Mouse (Mus musculus) cortical plate, adult 2 months (tissue): ENCODE results near the gene Mycn. TPM values are rescaled to one million over a fixed set of nuclear protein-coding genes. Genes with fewer than 3 reads are reported as not detected.

Experiments used
- H3K27ac ChIP-seq: fragments of 200-500 bp; 2 replicates; pipeline ENCODE4 v1.5.1; 2012; ENCODE audit warnings: low read length, control low read depth, inconsistent platforms; ENCODE audit not compliant: insufficient read depth
- H3K4me1 ChIP-seq: fragments of 200-500 bp; 2 replicates; pipeline ENCODE4 v1.6.1; 2011; ENCODE audit warnings: low read length; ENCODE audit not compliant: control insufficient read depth, insufficient read depth
- H3K4me3 ChIP-seq: fragments of 200-500 bp; 2 replicates; pipeline ENCODE4 v1.5.1; 2011; ENCODE audit warnings: mild to moderate bottlenecking, low read length, control low read depth; ENCODE audit not compliant: insufficient read depth
- CTCF ChIP-seq: fragments of 200-500 bp; IDR thresholded peaks from 2 replicates; pipeline ENCODE4 v1.5.1; 2011; ENCODE audit warnings: mild to moderate bottlenecking, control low read depth, low read length; ENCODE audit not compliant: insufficient read depth; ENCODE audit errors: extremely low read depth
- POLR2A ChIP-seq: fragments of 200-500 bp; IDR thresholded peaks from 2 replicates; pipeline ENCODE4 v1.6.1; 2011; ENCODE audit warnings: mild to moderate bottlenecking, low read length, control low read depth; ENCODE audit not compliant: insufficient read depth; ENCODE audit errors: extremely low read depth
- polyA plus RNA-seq: library from polyadenylated mRNA; depleted of rRNA; stranded (reverse); fragments of >200 nt; gene quantifications from 2 replicates; pipeline ENCODE4 v1.2.3, GENCODE M21; 2012

Mycn gene
- polyA plus RNA-seq, 1 experiment = 10.9 TPM

GRCm38 (mm10) chr12:12905117-12905516 lies 36.6 kb downstream of the Mycn start:
- H3K4me1 ChIP-seq = peaks cover 3% of the 10 kb centered on the region
- no peak overlapping the region for H3K27ac ChIP-seq
- TF ChIP-seq CTCF (no peak), POLR2A (no peak)
- 0 out of 2 replicates have a peak overlapping the region, but pooled peaks have one; percentile 6 for H3K4me3 ChIP-seq

GRCm38 (mm10) chr12:12904512-12904953 lies 37.2 kb downstream of the Mycn start:
- H3K4me3 ChIP-seq = 0 out of 2 replicates have a peak overlapping the region, but pooled peaks have one; percentile 6
- H3K27ac ChIP-seq = no peak overlapping the region
- H3K4me1 ChIP-seq = peaks cover 3% of the 10 kb centered on the region
- TF ChIP-seq CTCF (no peak), POLR2A (no peak)

GRCm38 (mm10) chr12:12904086-12904485 lies 37.6 kb downstream of the Mycn start:
- no peak overlapping the region for H3K4me3 ChIP-seq
- H3K4me1 ChIP-seq = peaks cover 3% of the 10 kb centered on the region
- TF ChIP-seq POLR2A = no peak
- no peak for TF ChIP-seq CTCF
- H3K27ac ChIP-seq = no peak overlapping the region

GRCm38 (mm10) chr12:12902403-12902802 lies 39.3 kb downstream of the Mycn start:
- Histone ChIP-seq H3K4me1 (peaks cover 3% of the 10 kb centered on the region), H3K4me3 (no peak overlapping the region), H3K27ac (no peak overlapping the region)
- TF ChIP-seq CTCF (no peak), POLR2A (no peak)

GRCm38 (mm10) chr12:12898356-12899126 lies 43.2 kb downstream of the Mycn start:
- Histone ChIP-seq H3K4me1 (no peaks in the 10 kb centered on the region), H3K27ac (no peak overlapping the region), H3K4me3 (no peak overlapping the region)
- TF ChIP-seq POLR2A = no peak
- no peak for TF ChIP-seq CTCF

GRCm38 (mm10) chr12:12893986-12894385 lies 47.7 kb downstream of the Mycn start:
- TF ChIP-seq CTCF (no peak), POLR2A (no peak)

GRCm38 (mm10) chr12:12886191-12886889 lies 55.4 kb downstream of the Mycn start:
- Histone ChIP-seq H3K4me3 (no peak overlapping the region), H3K27ac (no peak overlapping the region), H3K4me1 (no peaks in the 10 kb centered on the region)
- TF ChIP-seq CTCF (no peak), POLR2A (no peak)

More at GRCm38 (mm10) chr12:12893986-12894385, 47.7 kb downstream of the Mycn start:
- H3K4me1 ChIP-seq = no peaks in the 10 kb centered on the region
- H3K27ac ChIP-seq = no peak overlapping the region
- no peak overlapping the region for H3K4me3 ChIP-seq
